Mouse (Mus musculus) cortical plate, adult 2 months (tissue): ENCODE results near the gene Galnt2. TPM values are rescaled to one million over a fixed set of nuclear protein-coding genes. Genes with fewer than 3 reads are reported as not detected.

Experiments used
- H3K27ac ChIP-seq: fragments of 200-500 bp; 2 replicates; pipeline ENCODE4 v1.5.1; 2012; ENCODE audit warnings: low read length, control low read depth, inconsistent platforms; ENCODE audit not compliant: insufficient read depth
- H3K4me1 ChIP-seq: fragments of 200-500 bp; 2 replicates; pipeline ENCODE4 v1.6.1; 2011; ENCODE audit warnings: low read length; ENCODE audit not compliant: control insufficient read depth, insufficient read depth
- H3K4me3 ChIP-seq: fragments of 200-500 bp; 2 replicates; pipeline ENCODE4 v1.5.1; 2011; ENCODE audit warnings: mild to moderate bottlenecking, low read length, control low read depth; ENCODE audit not compliant: insufficient read depth
- CTCF ChIP-seq: fragments of 200-500 bp; IDR thresholded peaks from 2 replicates; pipeline ENCODE4 v1.5.1; 2011; ENCODE audit warnings: mild to moderate bottlenecking, control low read depth, low read length; ENCODE audit not compliant: insufficient read depth; ENCODE audit errors: extremely low read depth
- POLR2A ChIP-seq: fragments of 200-500 bp; IDR thresholded peaks from 2 replicates; pipeline ENCODE4 v1.6.1; 2011; ENCODE audit warnings: mild to moderate bottlenecking, low read length, control low read depth; ENCODE audit not compliant: insufficient read depth; ENCODE audit errors: extremely low read depth
- polyA plus RNA-seq: library from polyadenylated mRNA; depleted of rRNA; stranded (reverse); fragments of >200 nt; gene quantifications from 2 replicates; pipeline ENCODE4 v1.2.3, GENCODE M21; 2012

Gene Galnt2
- polyA plus RNA-seq, 1 experiment, result 25.3 TPM

- no peaks in the 10 kb centered on the region for H3K4me1 ChIP-seq
- no peak for TF ChIP-seq CTCF
- TF ChIP-seq POLR2A, result no peak
- no peak overlapping the region for H3K4me3 ChIP-seq
- H3K27ac ChIP-seq, result no peak overlapping the region
These were observed 116.9 kb downstream of the Galnt2 start for GRCm38 (mm10) chr8:124348087-124348486.

- TF ChIP-seq CTCF (peak; percentile 96), POLR2A (no peak)
- no peak overlapping the region for H3K27ac ChIP-seq
- no peak overlapping the region for H3K4me3 ChIP-seq
- no peaks in the 10 kb centered on the region for H3K4me1 ChIP-seq
These were observed 118.5 kb downstream of the Galnt2 start for GRCm38 (mm10) chr8:124349663-124350062.

- TF ChIP-seq POLR2A (no peak), CTCF (no peak)
- no peaks in the 10 kb centered on the region for H3K4me1 ChIP-seq
- no peak overlapping the region for H3K4me3 ChIP-seq
- no peak overlapping the region for H3K27ac ChIP-seq
These were observed 120.4 kb downstream of the Galnt2 start for GRCm38 (mm10) chr8:124351636-124352035.

- H3K27ac ChIP-seq, result no peak overlapping the region
- TF ChIP-seq CTCF (no peak), POLR2A (no peak)
- H3K4me1 ChIP-seq, result peaks cover 2% of the 10 kb centered on the region
- no peak overlapping the region for H3K4me3 ChIP-seq
These were observed 129.7 kb downstream of the Galnt2 start for GRCm38 (mm10) chr8:124360911-124361310.

- Histone ChIP-seq H3K27ac (no peak overlapping the region), H3K4me3 (no peak overlapping the region), H3K4me1 (peaks cover 2% of the 10 kb centered on the region)
- TF ChIP-seq CTCF (no peak), POLR2A (no peak)
These were observed 130.7 kb downstream of the Galnt2 start for GRCm38 (mm10) chr8:124361773-124362427.

- Histone ChIP-seq H3K4me1 (peaks cover 2% of the 10 kb centered on the region), H3K4me3 (no peak overlapping the region), H3K27ac (no peak overlapping the region)
- no peak for TF ChIP-seq POLR2A
- TF ChIP-seq CTCF, result no peak
These were observed 131.4 kb downstream of the Galnt2 start for GRCm38 (mm10) chr8:124362589-124362988.

GRCm38 (mm10) chr8:124363337-124363736, 132.1 kb downstream of the Galnt2 start:
- no peak overlapping the region for H3K4me3 ChIP-seq
- no peak overlapping the region for H3K27ac ChIP-seq
- peaks cover 2% of the 10 kb centered on the region for H3K4me1 ChIP-seq
- TF ChIP-seq POLR2A, result no peak
- no peak for TF ChIP-seq CTCF

GRCm38 (mm10) chr8:124368213-124368612, 137.0 kb downstream of the Galnt2 start:
- no peak overlapping the region for H3K27ac ChIP-seq
- TF ChIP-seq CTCF (peak; percentile 93), POLR2A (no peak)
- no peak overlapping the region for H3K4me3 ChIP-seq
- H3K4me1 ChIP-seq, result peaks cover 4% of the 10 kb centered on the region; the same call in 1 of the 2 replicates

GRCm38 (mm10) chr8:124370422-124371183, 139.4 kb downstream of the Galnt2 start:
- Histone ChIP-seq H3K27ac (peak overlapping the region; percentile 68; the same call in 1 of the 2 replicates), H3K4me3 (no peak overlapping the region), H3K4me1 (peaks cover 17% of the 10 kb centered on the region)
- TF ChIP-seq POLR2A (no peak), CTCF (no peak)

GRCm38 (mm10) chr8:124371410-124372123, 140.4 kb downstream of the Galnt2 start:
- no peak overlapping the region for H3K4me3 ChIP-seq
- TF ChIP-seq CTCF, result no peak
- TF ChIP-seq POLR2A, result no peak
- no peak overlapping the region for H3K27ac ChIP-seq
- H3K4me1 ChIP-seq, result peaks cover 19% of the 10 kb centered on the region
